Mouse (Mus musculus) heart, embryonic 12.5 days (tissue): ENCODE results near the gene Paics. TPM values are rescaled to one million over a fixed set of nuclear protein-coding genes. Genes with fewer than 3 reads are reported as not detected.
A peak's percentile ranks its signal among the peaks of the same experiment; 100 is the strongest.
"Not testable (repeated sequence)": the region's sequence is repeated elsewhere in the genome, so short reads cannot be mapped to it uniquely, and the experiment has no call there.

ENCODE experiments used
- ATAC-seq: fragments of 200-750 bp; cut with Nextera tagmentation; 2 replicates; pipeline ENCODE4 v1.8.0; 2017; ENCODE audit warnings: moderate TSS enrichment, moderate library complexity; ENCODE audit not compliant: insufficient number of reproducible peaks, low FRiP score
- H3K27ac ChIP-seq: fragments of 300-500 bp; sonication (generic); 2 replicates; pipeline ENCODE4 v1.5.1; 2016; ENCODE audit warnings: mild to moderate bottlenecking, moderate library complexity; ENCODE audit not compliant: poor library complexity, severe bottlenecking
- H3K27me3 ChIP-seq: fragments of 300-500 bp; sonication (generic); replicated peaks from 2 replicates; pipeline ENCODE4 v1.6.1; 2016; ENCODE audit warnings: mild to moderate bottlenecking, moderate library complexity
- H3K36me3 ChIP-seq: fragments of 300-500 bp; sonication (generic); 2 replicates; pipeline ENCODE4 v1.6.1; 2016; ENCODE audit warnings: mild to moderate bottlenecking, moderate library complexity
- H3K4me1 ChIP-seq: fragments of 300-500 bp; sonication (generic); replicated peaks from 2 replicates; pipeline ENCODE4 v1.6.1; 2016; ENCODE audit warnings: mild to moderate bottlenecking
- H3K4me2 ChIP-seq: fragments of 300-500 bp; sonication (generic); 2 replicates; pipeline ENCODE4 v1.6.1; 2016; ENCODE audit warnings: mild to moderate bottlenecking, moderate library complexity
- H3K4me3 ChIP-seq: fragments of 300-500 bp; sonication (generic); 2 replicates; pipeline ENCODE4 v1.5.1; 2016; ENCODE audit warnings: mild to moderate bottlenecking
- H3K9ac ChIP-seq: fragments of 300-500 bp; sonication (generic); 2 replicates; pipeline ENCODE4 v1.6.1; 2016; ENCODE audit warnings: mild to moderate bottlenecking, moderate library complexity
- H3K9me3 ChIP-seq: fragments of 300-500 bp; sonication (generic); replicated peaks from 2 replicates; pipeline ENCODE4 v1.6.1; 2016; ENCODE audit warnings: mild to moderate bottlenecking, moderate library complexity
- WGBS: fragments of 180-500 bp; shearing (Covaris S2); methylation state at CpG from one replicate; pipeline ENCODE4 v1.1.7; 2016; 5-methylcytosine and 5-hydroxymethylcytosine counted together
- polyA plus RNA-seq: library from polyadenylated mRNA; unstranded; fragments of >200 nt; fragmentation: Nextera tagmentation; extraction: Ambion mirVana; gene quantifications from 2 replicates; pipeline ENCODE4 v1.2.1, GENCODE M21; 2016

Paics gene
- polyA plus RNA-seq, 1 experiment from 2014 or later: 243 TPM

DNA sequence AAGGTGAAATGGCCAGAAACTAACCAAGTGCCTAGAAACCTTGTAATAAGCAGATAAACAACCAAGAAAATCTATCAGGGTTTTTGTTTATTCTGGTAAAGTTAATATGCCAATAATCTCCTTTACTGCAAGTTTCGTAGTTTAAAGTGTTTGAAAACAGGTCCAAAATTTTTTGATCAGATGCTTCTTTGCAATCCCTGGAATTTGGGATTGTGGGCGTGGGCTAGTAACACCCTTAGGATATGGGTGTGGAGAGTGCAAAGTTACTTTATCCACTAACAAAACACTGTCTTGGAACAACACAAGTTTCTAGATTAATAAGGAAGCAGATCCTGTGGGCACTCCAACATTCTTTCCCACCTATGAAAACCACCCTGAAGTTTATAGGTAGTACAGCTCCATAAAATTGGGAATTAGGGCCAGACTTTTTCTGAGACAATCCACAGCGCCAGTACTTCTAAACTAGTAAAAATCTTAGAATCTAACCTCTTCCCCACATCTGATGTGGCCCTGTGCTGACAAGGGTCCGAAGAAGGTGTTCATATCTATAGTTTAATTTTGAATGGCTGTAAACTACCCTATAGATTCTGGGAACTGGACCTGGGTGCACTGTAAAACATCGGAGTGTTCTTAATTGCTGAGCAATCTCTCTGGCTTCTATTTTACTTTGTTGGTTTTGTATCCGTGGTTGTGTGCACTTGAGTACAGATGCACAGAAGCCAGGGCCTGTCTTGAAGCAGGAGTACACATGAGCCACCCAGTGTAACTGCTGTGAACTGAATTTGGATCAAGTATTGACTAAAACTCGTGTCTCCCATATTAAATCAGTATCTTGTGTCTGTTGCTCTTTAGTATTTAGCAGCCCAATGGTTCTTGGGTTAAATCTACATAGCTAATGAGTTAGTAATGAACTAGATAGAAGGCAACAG is 1.3 kb downstream of the Paics start:
- peak overlapping the region; percentile 89 for H3K27ac ChIP-seq
- WGBS: 15% methylated on average over 7 of the region's 7 CpGs
- peak overlapping the region; percentile 91 for H3K4me3 ChIP-seq
- H3K27me3 ChIP-seq: no peaks in the 10 kb centered on the region
- peak overlapping the region; percentile 91 for H3K9ac ChIP-seq
- H3K4me1 ChIP-seq: peaks cover 50% of the 10 kb centered on the region
- ATAC-seq: no peak
- no peaks in the 10 kb centered on the region for H3K9me3 ChIP-seq
- H3K36me3 ChIP-seq: peaks cover 32% of the 10 kb centered on the region
- H3K4me2 ChIP-seq: peak overlapping the region; percentile 97

DNA sequence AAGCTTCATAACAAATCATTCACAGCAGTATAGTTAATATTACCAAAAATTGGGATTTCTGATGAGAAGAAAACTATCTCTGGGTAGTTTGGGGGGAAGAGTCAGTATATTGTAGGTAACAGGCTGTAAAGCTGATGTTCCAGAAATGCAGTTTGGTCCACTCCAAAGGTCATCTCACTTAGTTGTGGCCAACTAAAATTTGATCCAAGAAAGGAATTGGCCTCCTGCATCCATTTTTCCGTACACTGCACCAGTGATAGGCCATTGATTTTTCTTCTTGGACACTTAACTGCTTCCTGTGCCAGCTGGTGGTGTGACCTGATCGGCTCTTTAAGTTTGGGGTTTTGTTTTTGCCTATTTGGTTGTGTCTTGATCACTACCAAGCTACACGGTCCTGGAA is 2.7 kb downstream of the Paics start:
- H3K9me3 ChIP-seq: no peaks in the 10 kb centered on the region
- no peak overlapping the region for H3K4me2 ChIP-seq
- peak overlapping the region; percentile 45; the same call in 1 of the 2 replicates for H3K9ac ChIP-seq
- no peaks in the 10 kb centered on the region for H3K27me3 ChIP-seq
- H3K4me3 ChIP-seq: no peak overlapping the region
- H3K4me1 ChIP-seq: peaks cover 37% of the 10 kb centered on the region
- H3K36me3 ChIP-seq: peaks cover 44% of the 10 kb centered on the region
- 81% methylated on average over 3 of the region's 3 CpGs for WGBS
- ATAC-seq: no peak
- no peak overlapping the region for H3K27ac ChIP-seq

DNA sequence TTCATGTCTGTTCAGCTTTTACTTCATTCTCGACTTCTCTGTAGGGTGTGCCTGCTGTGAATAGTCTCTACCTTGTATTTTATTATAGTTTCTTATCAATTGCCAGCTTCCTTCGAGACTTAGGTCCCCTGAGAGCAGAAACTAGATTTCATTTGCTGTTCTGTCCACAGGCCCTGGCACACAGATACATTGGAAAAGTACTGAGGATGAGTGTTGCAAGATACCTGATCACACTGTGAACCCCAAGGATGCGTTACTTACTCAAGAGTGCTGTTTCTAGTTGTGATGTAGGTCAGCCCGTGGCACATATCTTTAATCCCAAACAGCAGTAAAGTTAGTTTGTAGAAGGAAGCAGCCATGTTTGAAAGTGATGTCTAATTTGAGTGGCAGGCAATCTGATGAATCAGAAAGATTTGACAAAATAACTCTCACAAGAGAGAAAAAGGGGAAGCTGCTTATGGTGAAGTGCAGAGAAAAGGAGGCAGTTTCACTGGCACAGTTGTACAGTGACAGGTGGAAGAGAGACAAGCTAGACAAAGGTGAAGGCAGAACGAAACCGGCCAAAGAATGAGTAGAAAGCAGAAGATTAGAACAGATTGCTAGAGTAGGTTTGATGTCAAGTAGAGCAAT is 3.3 kb downstream of the Paics start:
- Histone ChIP-seq H3K36me3 (peaks cover 48% of the 10 kb centered on the region), H3K9me3 (no peaks in the 10 kb centered on the region), H3K27me3 (no peaks in the 10 kb centered on the region), H3K9ac (0 out of 2 replicates have a peak overlapping the region, but pooled peaks have one; percentile 36), H3K4me1 (peaks cover 36% of the 10 kb centered on the region), H3K4me2 (0 out of 2 replicates have a peak overlapping the region, but pooled peaks have one; percentile 10), H3K27ac (no peak overlapping the region), H3K4me3 (no peak overlapping the region)
- 76% methylated on average over 6 of the region's 6 CpGs for WGBS
- no peak for ATAC-seq

DNA sequence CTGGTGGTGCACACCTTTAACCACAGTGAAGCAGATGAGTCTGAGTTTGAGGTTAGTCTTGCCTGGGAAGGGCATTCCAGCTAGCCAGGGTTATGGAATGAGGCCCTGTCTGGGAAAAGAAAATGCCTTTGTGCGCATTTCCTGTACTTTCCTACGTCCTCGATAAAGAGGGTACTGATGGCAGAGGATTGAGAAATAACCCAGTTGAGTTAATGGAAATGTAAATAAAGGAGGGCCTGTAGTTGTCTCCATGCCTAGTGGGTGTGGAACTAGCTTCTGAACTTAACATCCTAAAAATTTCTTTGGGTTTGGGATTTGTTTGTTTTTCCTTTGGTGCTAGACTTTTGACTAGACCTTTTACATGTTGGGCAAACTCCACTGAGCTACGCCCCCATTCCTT is 4.4 kb downstream of the Paics start:
- no peak for ATAC-seq
- H3K4me3 ChIP-seq: no peak overlapping the region
- no peaks in the 10 kb centered on the region for H3K9me3 ChIP-seq
- H3K4me1 ChIP-seq: peaks cover 30% of the 10 kb centered on the region
- whole genome bisulfite sequencing: 70% methylated on average over 4 of the region's 4 CpGs
- peaks cover 59% of the 10 kb centered on the region for H3K36me3 ChIP-seq
- H3K4me2 ChIP-seq: no peak overlapping the region
- peak overlapping the region; percentile 53 for H3K27ac ChIP-seq
- H3K27me3 ChIP-seq: no peaks in the 10 kb centered on the region
- H3K9ac ChIP-seq: no peak overlapping the region

DNA sequence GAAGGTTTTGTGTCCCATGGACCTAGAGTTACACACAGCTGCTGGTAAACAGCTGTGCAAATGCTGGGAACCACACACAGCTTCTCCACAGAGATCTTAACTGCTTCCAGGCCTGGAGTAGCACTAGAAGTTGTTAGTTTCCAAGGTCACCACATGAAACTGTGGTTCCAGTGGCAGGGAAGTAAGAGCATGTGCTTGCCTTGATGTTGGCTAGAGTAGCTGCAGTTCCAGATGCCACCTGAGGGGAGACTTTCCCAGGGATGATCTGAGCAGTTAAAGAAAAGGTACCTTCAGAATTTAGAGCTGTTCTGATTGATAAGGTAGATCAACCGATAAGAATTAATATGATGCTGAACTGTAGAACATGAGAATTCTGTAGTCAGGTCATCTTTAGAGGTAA is 6.8 kb downstream of the Paics start:
- 90% methylated on average over 1 of the region's 1 CpGs for WGBS
- Histone ChIP-seq H3K9ac (no peak overlapping the region), H3K9me3 (no peaks in the 10 kb centered on the region), H3K4me2 (no peak overlapping the region), H3K36me3 (peaks cover 81% of the 10 kb centered on the region), H3K4me1 (peaks cover 25% of the 10 kb centered on the region), H3K27me3 (no peaks in the 10 kb centered on the region), H3K4me3 (no peak overlapping the region), H3K27ac (no peak overlapping the region)
- no peak for ATAC-seq

DNA sequence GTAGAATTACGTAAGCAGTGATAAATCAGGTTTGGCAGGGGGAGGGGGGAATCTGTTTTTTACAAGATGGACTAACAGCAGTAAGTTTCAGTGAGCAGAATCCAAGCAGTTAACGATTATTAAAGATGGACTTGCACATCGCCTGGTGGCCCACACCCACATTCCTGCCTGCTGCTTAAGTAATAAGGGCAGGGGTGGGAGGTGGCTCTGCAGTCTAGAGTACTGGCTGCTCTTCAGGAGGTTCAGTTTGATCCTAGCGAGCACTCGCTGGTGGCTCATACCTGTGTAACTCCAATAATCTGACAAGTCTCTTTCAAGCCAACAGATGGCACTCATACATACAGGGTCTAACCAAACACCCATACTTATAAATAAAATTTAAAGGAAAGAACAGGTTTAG is 8.5 kb downstream of the Paics start:
- ATAC-seq: no peak
- peaks cover 11% of the 10 kb centered on the region for H3K4me1 ChIP-seq
- H3K4me2 ChIP-seq: no peak overlapping the region
- no peaks in the 10 kb centered on the region for H3K9me3 ChIP-seq
- H3K27ac ChIP-seq: no peak overlapping the region
- no peaks in the 10 kb centered on the region for H3K27me3 ChIP-seq
- 93% methylated on average over 5 of the region's 5 CpGs for WGBS
- H3K4me3 ChIP-seq: no peak overlapping the region
- H3K36me3 ChIP-seq: peaks cover 91% of the 10 kb centered on the region
- no peak overlapping the region for H3K9ac ChIP-seq

DNA sequence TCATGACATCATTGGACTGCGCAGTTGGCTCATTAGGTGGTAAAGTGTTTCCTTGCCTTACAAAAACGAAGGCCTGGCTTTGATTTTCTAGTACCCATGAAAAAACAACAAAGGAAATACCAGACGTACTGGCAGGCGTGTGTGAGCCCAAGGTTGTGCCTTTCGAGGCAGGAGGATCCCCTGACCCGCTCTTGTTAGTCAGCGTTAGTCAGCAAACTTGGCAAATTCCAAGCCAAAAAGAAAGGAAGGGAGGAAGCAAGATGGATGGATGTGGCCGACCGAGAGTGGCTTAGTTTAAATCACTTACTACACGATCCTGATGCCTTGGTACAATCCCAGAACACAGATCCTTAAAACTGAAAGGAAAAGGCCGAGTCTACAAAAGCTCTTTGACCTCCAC is 11.4 kb downstream of the Paics start:
- no peak overlapping the region for H3K4me3 ChIP-seq
- H3K4me1 ChIP-seq: no peaks in the 10 kb centered on the region
- no peak overlapping the region for H3K27ac ChIP-seq
- peaks cover 87% of the 10 kb centered on the region for H3K36me3 ChIP-seq
- no peaks in the 10 kb centered on the region for H3K27me3 ChIP-seq
- no peaks in the 10 kb centered on the region for H3K9me3 ChIP-seq
- H3K4me2 ChIP-seq: no peak overlapping the region
- no peak overlapping the region for H3K9ac ChIP-seq
- ATAC-seq: no peak
- WGBS: 81% methylated on average over 11 of the region's 11 CpGs

DNA sequence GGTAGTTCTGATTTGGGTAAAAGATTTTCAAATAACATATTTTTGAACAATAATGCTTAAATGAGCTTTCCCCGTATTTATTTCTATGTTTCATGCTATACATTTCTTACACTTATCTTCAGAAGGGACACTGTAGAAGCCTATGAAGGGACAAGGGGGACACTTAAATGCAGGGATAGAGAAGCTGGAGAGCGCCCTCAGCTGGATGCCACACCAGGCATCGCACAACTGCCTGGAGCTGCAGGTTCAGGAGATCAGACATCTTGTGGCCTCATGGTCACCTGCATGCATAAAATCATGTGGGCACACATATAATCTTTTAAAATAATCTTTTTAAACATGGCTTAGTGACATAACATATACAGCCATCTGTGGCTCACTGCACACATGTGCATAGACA is 13.5 kb downstream of the Paics start:
- H3K9ac ChIP-seq: no peak overlapping the region
- peaks cover 84% of the 10 kb centered on the region for H3K36me3 ChIP-seq
- no peaks in the 10 kb centered on the region for H3K27me3 ChIP-seq
- H3K4me3 ChIP-seq: no peak overlapping the region
- H3K9me3 ChIP-seq: no peaks in the 10 kb centered on the region
- no peak for ATAC-seq
- 87% methylated on average over 3 of the region's 3 CpGs for WGBS
- no peak overlapping the region for H3K27ac ChIP-seq
- H3K4me2 ChIP-seq: no peak overlapping the region
- H3K4me1 ChIP-seq: no peaks in the 10 kb centered on the region

DNA sequence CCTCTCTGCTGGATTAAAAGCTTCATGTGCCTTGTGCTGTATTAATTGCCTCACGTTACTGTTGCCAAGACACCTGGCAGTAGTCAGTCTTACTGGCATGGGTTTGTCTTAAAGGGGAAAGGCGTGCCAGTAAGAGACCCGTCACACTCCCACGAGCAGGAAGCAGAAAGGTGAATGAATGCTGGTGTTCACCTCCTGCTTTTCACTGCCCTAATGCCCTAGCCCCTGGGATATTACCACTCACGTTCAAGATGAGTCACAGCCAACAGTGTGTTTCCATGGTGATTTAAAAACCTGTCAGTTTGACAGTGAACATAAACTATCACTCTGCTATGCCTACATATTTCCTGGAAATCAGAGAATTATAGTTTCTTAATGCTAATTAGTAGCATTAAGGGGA is 18.1 kb downstream of the Paics start:
- no peak overlapping the region for H3K9ac ChIP-seq
- ATAC-seq: no peak
- 81% methylated on average over 5 of the region's 5 CpGs for WGBS
- H3K4me2 ChIP-seq: no peak overlapping the region
- H3K27me3 ChIP-seq: no peaks in the 10 kb centered on the region
- H3K36me3 ChIP-seq: peaks cover 51% of the 10 kb centered on the region
- H3K27ac ChIP-seq: no peak overlapping the region
- no peak overlapping the region for H3K4me3 ChIP-seq
- peaks cover 8% of the 10 kb centered on the region for H3K4me1 ChIP-seq
- no peaks in the 10 kb centered on the region for H3K9me3 ChIP-seq

DNA sequence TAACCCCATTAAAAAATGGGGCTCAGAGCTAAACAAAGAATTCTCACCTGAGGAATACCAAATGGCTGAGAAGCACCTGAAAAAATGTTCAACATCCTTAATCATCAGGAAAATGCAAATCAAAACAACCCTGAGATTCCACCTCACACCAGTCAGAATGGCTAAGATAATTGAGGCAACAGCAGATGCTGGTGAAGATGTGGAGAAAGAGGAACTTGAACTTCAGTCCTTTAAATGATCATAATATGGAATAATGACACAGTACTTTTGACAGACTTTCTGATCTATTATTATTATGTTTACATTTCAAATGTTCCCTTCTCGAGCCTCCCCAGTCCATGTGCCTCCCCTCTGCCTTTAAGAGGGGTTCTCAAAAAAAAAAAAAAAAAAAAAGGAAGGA is 20.0 kb downstream of the Paics start:
- not testable (repeated sequence) for H3K27ac ChIP-seq, H3K9ac ChIP-seq, H3K4me3 ChIP-seq, ATAC-seq, H3K27me3 ChIP-seq, H3K4me2 ChIP-seq, H3K9me3 ChIP-seq
- peaks cover 38% of the 10 kb centered on the region for H3K36me3 ChIP-seq
- peaks cover 13% of the 10 kb centered on the region for H3K4me1 ChIP-seq
- 65% methylated on average over 1 of the region's 1 CpGs for WGBS

DNA sequence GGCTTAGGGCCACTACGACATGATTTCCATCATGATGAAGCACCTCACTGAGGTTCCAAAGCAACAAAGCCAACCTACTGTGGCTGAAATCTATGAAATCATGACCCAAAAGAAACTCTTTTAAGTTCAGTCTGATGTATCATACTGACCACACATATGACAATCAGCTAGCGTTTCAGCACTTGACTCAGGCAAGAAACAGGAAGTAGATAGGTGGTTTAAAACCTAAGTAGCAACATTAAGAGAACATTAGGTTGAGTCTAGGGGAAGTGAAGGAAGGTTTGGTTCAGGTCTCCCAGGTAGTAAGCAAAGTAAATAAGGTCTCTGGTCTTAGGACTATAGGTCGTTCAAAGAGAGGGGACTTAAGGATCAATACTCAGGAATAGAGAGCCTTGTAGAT is 22.4 kb downstream of the Paics start:
- Histone ChIP-seq H3K4me2 (peak overlapping the region; percentile 85), H3K27ac (no peak overlapping the region), H3K36me3 (peaks cover 37% of the 10 kb centered on the region), H3K4me3 (peak overlapping the region; percentile 86), H3K27me3 (no peaks in the 10 kb centered on the region), H3K9ac (no peak overlapping the region; the same call in 1 of the 2 replicates), H3K4me1 (peaks cover 13% of the 10 kb centered on the region), H3K9me3 (no peaks in the 10 kb centered on the region)
- WGBS: 60% methylated on average over 3 of the region's 3 CpGs
- no peak for ATAC-seq
